ENCODE assay signal across 31 mouse cellular contexts in genomic region chr13:90894819-90895218, GRCm38 (mm10). TPM values are rescaled to one million over a fixed set of nuclear protein-coding genes. Genes with fewer than 3 reads are reported as not detected.
"Had no signal": no experiment of that assay in that cellular context is flagged by ENCODE, and none has a peak within 500 bp of the region (broad histone marks: within the 10 kb centered on the region; RNA-seq: fewer than 3 reads in every experiment).

No protein-coding gene starts in this region.

- ATAC-seq: hindbrain, embryonic 16.5 days; inflammation-experienced regulatory T-cells, adult 6 months; intestine, embryonic 15.5 days; intestine, postnatal 0 days had no signal

- H3K27ac ChIP-seq: heart, adult 2 months; heart, embryonic 13.5 days; heart, embryonic 15.5 days; hindbrain, embryonic 10.5 days; hindbrain, embryonic 12.5 days; hindbrain, embryonic 14.5 days; intestine, embryonic 15.5 days; layer of hippocampus, adult 2 months; left cerebral cortex, adult 2 months; limb, embryonic 10.5 days; limb, embryonic 12.5 days; liver, embryonic 13.5 days had no signal

- H3K4me2 ChIP-seq: heart, embryonic 11.5 days; heart, embryonic 13.5 days; heart, embryonic 15.5 days; hindbrain, embryonic 12.5 days; hindbrain, embryonic 14.5 days; intestine, embryonic 15.5 days; limb, embryonic 12.5 days; liver, embryonic 11.5 days; liver, embryonic 13.5 days had no signal

- H3K9ac ChIP-seq: heart, embryonic 13.5 days; heart, embryonic 15.5 days; hindbrain, embryonic 12.5 days; hindbrain, embryonic 14.5 days; intestine, embryonic 15.5 days; limb, embryonic 12.5 days; liver, embryonic 13.5 days had no signal

- H3K4me3 ChIP-seq: heart, adult 2 months; heart, embryonic 13.5 days; heart, embryonic 15.5 days; hindbrain, embryonic 10.5 days; hindbrain, embryonic 12.5 days; intestine, embryonic 15.5 days; layer of hippocampus, adult 2 months; left cerebral cortex, adult 2 months; limb, embryonic 10.5 days; limb, embryonic 12.5 days; liver, embryonic 13.5 days had no signal

- H3K27me3 ChIP-seq: heart, embryonic 13.5 days; heart, embryonic 15.5 days; hindbrain, embryonic 12.5 days; intestine, embryonic 15.5 days; limb, embryonic 12.5 days; liver, embryonic 13.5 days had no signal

- H3K9me3 ChIP-seq: heart, embryonic 15.5 days; hindbrain, embryonic 10.5 days; hindbrain, embryonic 12.5 days; intestine, embryonic 15.5 days; limb, embryonic 10.5 days; limb, embryonic 12.5 days; liver, embryonic 13.5 days had no signal

- DNase-seq: gastrocnemius, postnatal 14 days; gastrocnemius, postnatal 36 days; heart, adult 2 months; heart, postnatal 14 days; heart, postnatal 4 days; kidney, adult 18-20 months; kidney, adult 8-10 months; kidney, postnatal 10 days; kidney, postnatal 25 days; kidney, postnatal 4 days; liver; liver, embryonic 13.5 days had no signal

- H3K36me3 ChIP-seq: heart, embryonic 13.5 days; heart, embryonic 15.5 days; hindbrain, embryonic 10.5 days; hindbrain, embryonic 12.5 days; intestine, embryonic 15.5 days; limb, embryonic 10.5 days; limb, embryonic 12.5 days; liver, embryonic 13.5 days had no signal

- H3K4me1 ChIP-seq: heart, embryonic 13.5 days; heart, embryonic 15.5 days; hindbrain, embryonic 10.5 days; hindbrain, embryonic 12.5 days; intestine, embryonic 15.5 days; limb, embryonic 12.5 days had no signal

RNA-seq across cellular contexts. Expression of gene Atp6ap1l, which starts 10.3 kb away (rescaled TPM):
- total RNA-seq: gastrocnemius, adult 18-20 months; gastrocnemius, adult 8-10 months; gastrocnemius, postnatal 14 days; gastrocnemius, postnatal 36 days had no signal
- polyA plus RNA-seq: inflammation-experienced regulatory T-cells, adult 6 months; intestine, embryonic 15.5 days; intestine, postnatal 0 days; kidney, embryonic 14.5 days; kidney, embryonic 16.5 days; liver, embryonic 11.5 days; liver, embryonic 13.5 days had no signal
